Mouse (Mus musculus) neural tube, embryonic 14.5 days (tissue): ENCODE results near the gene Pid1. TPM values are rescaled to one million over a fixed set of nuclear protein-coding genes. Genes with fewer than 3 reads are reported as not detected.

Experiments
- ATAC-seq: fragments of 200-750 bp; cut with Nextera tagmentation; 2 replicates; pipeline ENCODE4 v1.8.0; 2017; ENCODE audit warnings: low read depth, mild to moderate bottlenecking, moderate TSS enrichment, moderate library complexity
- H3K27ac ChIP-seq: fragments of 300-500 bp; sonication (generic); 2 replicates; pipeline ENCODE4 v1.5.1; 2014; ENCODE audit warnings: low read depth, mild to moderate bottlenecking, control low read depth, low read length, moderate library complexity, mixed read lengths
- H3K27me3 ChIP-seq: fragments of 300-500 bp; sonication (generic); 2 replicates; pipeline ENCODE4 v1.6.1; 2014; ENCODE audit warnings: low read length; ENCODE audit not compliant: control insufficient read depth, insufficient read depth
- H3K36me3 ChIP-seq: fragments of 300-500 bp; sonication (generic); 2 replicates; pipeline ENCODE4 v1.6.1; 2014; ENCODE audit warnings: low read length, mixed read lengths; ENCODE audit not compliant: control insufficient read depth, insufficient read depth
- H3K4me1 ChIP-seq: fragments of 300-500 bp; sonication (generic); 2 replicates; pipeline ENCODE4 v1.6.1; 2014; ENCODE audit warnings: low read length; ENCODE audit not compliant: control insufficient read depth, insufficient read depth
- H3K4me2 ChIP-seq: fragments of 300-500 bp; sonication (generic); 2 replicates; pipeline ENCODE4 v1.6.1; 2014; ENCODE audit warnings: mild to moderate bottlenecking, low read depth, low read length, control low read depth
- H3K4me3 ChIP-seq: fragments of 300-500 bp; sonication (generic); 2 replicates; pipeline ENCODE4 v1.5.1; 2014; ENCODE audit warnings: low read depth, low read length, control low read depth, mixed read lengths
- H3K9ac ChIP-seq: fragments of 300-500 bp; sonication (generic); replicated peaks from 2 replicates; pipeline ENCODE4 v1.6.1; 2014; ENCODE audit warnings: low read depth, mild to moderate bottlenecking, control low read depth, low read length, mixed read lengths
- H3K9me3 ChIP-seq: fragments of 300-500 bp; sonication (generic); 2 replicates; pipeline ENCODE4 v1.6.1; 2016; ENCODE audit warnings: low read length; ENCODE audit not compliant: control insufficient read depth
- WGBS: fragments of 180-500 bp; shearing (Covaris S2); extraction: QIAGEN DNeasy Blood & Tissue Kit; methylation state at CpG from one replicate; pipeline ENCODE4 v1.1.7; 2014; 5-methylcytosine and 5-hydroxymethylcytosine counted together
- polyA plus RNA-seq: library from polyadenylated mRNA; unstranded; fragments of >200 nt; fragmentation: Nextera tagmentation; extraction: Ambion mirVana; gene quantifications from 2 replicates; pipeline ENCODE4 v1.2.1, GENCODE M21; 2014

Gene Pid1
- polyA plus RNA-seq, 1 experiment from 2014 or later: 114 TPM

DNA sequence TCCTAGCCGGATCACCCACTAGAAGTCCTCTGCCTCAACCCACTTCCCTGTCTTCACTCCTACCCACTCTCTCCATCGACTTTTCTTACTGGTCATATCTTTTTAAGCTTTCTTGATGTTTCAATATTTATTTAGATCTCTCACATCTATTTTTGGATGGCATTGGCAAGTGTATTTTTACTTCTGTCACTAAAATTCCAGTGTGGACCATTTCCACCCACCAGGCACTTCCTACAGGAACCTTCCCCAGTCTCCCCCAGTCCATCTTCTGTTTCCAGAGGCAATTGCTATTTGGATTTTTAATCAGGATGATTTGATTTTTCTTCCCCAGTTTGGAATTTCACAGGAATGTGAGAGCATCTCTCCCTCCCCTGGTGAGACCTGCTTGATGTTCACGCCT lies 2.6 kb upstream of the Pid1 start:
- Histone ChIP-seq H3K27ac (no peak overlapping the region), H3K9me3 (no peaks in the 10 kb centered on the region), H3K4me2 (no peak overlapping the region), H3K27me3 (no peaks in the 10 kb centered on the region), H3K4me3 (no peak overlapping the region), H3K9ac (no peak overlapping the region), H3K4me1 (no peaks in the 10 kb centered on the region), H3K36me3 (no peaks in the 10 kb centered on the region)
- WGBS: 73% methylated on average over 3 of the region's 3 CpGs
- ATAC-seq: no peak

DNA sequence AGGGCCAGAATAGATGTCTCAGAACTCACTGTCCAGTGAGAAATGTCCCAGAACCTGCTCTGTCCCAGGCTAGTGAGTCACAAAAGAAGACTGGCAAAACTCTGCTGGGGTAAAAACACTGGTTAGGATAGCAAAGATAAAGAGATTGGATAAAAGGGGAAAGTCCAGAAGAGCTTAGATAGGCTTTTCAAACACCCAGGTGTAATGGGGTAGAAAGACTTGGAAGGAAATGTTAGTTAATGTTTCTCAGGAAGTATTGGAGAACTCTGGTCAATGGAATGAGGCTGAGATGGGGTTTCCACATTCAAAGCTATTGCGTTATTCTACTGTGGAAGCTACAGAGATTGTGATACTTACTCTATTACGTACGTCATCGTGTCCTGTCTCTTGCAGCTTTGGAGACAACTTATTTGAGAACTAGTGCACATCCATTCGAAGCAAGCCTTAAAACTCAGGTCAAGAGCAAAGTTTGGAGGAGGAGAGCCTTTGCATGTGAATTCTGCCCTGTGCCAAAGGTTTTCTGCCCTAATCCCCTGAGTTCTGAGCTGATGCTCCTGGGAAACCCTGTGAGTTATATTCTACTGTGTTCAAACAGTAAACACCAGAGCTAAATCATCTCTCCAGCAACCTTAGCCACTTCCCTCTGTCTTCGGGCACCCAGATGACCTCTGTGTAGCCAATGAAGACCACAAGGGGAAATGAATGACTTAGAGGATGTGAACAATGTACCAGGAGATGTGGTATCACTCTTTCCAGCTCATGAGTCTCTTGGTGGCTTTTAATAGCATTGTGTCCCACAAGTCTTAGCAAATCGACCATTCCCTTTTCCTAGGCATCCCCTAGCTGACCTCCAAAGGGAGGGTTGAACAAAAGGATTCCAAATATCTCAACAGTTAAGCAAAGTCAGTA lies 1.0 kb downstream of the Pid1 start:
- Histone ChIP-seq H3K4me1 (no peaks in the 10 kb centered on the region), H3K27ac (no peak overlapping the region), H3K4me3 (no peak overlapping the region), H3K9me3 (no peaks in the 10 kb centered on the region), H3K27me3 (no peaks in the 10 kb centered on the region), H3K36me3 (no peaks in the 10 kb centered on the region), H3K9ac (no peak overlapping the region), H3K4me2 (no peak overlapping the region)
- 87% methylated on average over 7 of the region's 7 CpGs for WGBS
- ATAC-seq: no peak

DNA sequence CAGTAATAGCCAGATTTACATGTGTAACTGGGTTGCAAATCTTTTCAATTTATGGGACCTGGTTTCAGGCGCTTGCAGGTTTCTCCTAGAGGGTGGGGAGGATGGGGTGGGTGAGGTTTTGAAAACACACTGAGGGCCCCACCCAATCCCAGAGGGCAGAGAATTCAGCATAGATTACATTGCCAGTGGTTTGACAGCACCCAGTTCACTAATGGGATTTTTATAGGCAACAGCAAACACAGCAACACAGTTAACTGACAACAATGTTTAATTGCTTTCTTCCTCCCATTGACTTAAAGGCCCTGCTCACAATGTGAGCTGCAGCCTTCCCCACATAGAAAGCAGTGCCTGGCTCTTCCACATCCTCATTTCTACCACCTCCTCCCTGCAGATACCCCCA lies 1.8 kb downstream of the Pid1 start:
- no peaks in the 10 kb centered on the region for H3K4me1 ChIP-seq
- H3K36me3 ChIP-seq: no peaks in the 10 kb centered on the region
- ATAC-seq: peak; percentile 48; the same call in 1 of the 2 replicates
- H3K27me3 ChIP-seq: no peaks in the 10 kb centered on the region
- H3K4me2 ChIP-seq: no peak overlapping the region
- no peak overlapping the region for H3K9ac ChIP-seq
- H3K9me3 ChIP-seq: no peaks in the 10 kb centered on the region
- 57% methylated on average over 1 of the region's 1 CpGs for WGBS
- H3K27ac ChIP-seq: no peak overlapping the region
- H3K4me3 ChIP-seq: no peak overlapping the region

DNA sequence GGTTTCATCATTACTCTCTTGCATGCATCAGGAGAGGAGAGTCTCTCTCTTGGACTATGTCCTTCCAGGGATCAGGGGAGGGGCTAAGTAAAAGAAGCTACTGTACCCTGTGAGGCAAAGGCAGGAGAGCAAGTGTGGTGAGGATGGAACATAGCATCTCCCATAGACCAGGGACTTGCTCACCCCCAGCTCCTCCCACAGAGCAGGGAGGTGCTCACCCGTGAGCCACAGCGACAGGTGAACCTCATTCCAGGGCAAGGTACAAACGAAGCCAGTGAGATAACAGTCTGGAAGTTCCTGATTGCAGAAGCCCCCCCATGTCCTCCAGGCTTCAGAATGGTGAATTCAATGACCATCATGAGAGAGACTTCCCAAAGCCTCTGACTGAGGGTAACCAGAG lies 2.6 kb downstream of the Pid1 start:
- H3K4me1 ChIP-seq: no peaks in the 10 kb centered on the region
- H3K27ac ChIP-seq: no peak overlapping the region
- no peaks in the 10 kb centered on the region for H3K9me3 ChIP-seq
- 85% methylated on average over 3 of the region's 3 CpGs for WGBS
- H3K27me3 ChIP-seq: no peaks in the 10 kb centered on the region
- H3K36me3 ChIP-seq: no peaks in the 10 kb centered on the region
- no peak overlapping the region for H3K4me3 ChIP-seq
- H3K9ac ChIP-seq: no peak overlapping the region
- H3K4me2 ChIP-seq: no peak overlapping the region
- ATAC-seq: no peak

DNA sequence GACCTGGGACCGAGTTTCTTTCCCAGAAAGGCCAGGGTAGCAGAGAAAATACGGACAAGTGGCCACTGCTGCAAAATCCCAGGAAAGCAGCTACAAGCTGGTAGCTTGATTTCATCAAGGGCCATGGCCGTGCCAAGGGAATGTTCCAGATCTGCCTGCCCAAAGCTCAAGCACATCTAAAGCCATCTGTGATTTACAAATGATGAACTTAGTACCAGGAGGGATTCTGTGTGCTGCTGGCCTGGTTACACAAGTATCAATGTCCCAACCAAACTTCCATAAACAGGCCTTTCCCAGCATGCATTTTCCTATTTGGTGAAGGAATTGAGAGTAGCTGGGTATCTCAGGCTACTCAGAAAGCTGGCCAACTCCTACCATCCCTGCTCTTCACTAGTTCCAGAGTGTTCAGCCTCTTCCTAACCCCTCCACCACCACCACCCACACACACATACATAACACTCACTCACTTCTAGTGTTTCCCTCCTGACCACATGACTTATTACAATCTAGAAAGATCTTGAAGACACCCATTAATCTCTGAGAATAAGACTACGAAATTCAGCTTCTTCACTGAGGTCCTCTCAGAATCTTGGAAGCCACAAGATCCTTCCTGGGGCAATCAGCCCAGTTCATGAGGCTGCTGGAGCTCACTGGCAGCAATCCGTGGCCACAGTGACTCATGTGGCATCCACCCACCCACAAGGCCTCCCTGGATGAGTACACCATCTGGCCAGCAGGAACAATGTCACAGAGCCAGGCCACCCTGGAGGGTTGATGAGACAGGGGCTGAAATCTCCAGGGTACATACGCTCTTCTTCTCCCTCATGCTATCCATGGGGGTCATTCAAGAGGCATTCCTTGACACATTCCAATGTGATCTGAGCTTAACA lies 4.1 kb downstream of the Pid1 start:
- no peaks in the 10 kb centered on the region for H3K27me3 ChIP-seq
- H3K4me3 ChIP-seq: no peak overlapping the region
- 90% methylated on average over 6 of the region's 6 CpGs for WGBS
- H3K27ac ChIP-seq: no peak overlapping the region
- no peak for ATAC-seq
- no peaks in the 10 kb centered on the region for H3K9me3 ChIP-seq
- H3K9ac ChIP-seq: no peak overlapping the region
- no peaks in the 10 kb centered on the region for H3K36me3 ChIP-seq
- no peaks in the 10 kb centered on the region for H3K4me1 ChIP-seq
- no peak overlapping the region for H3K4me2 ChIP-seq

DNA sequence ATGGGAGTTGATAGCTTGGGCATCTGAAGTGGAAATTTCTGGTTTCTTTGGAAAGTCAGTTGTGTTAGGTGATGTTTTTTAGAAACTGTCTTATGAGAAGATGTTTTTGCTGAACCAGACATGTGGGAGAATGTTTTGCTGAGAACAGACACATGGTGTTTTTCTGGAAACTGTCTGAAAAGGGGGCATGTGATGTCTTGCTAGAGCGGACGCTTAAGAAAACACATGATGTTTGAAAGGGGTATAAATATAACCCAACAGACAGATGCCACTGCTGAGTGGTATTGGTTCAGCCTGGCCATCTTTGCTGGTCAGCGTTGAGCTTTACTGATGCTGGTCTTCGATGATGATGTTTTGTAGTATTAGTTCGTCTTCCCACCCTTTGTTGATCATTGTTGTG lies 6.8 kb downstream of the Pid1 start:
- no peaks in the 10 kb centered on the region for H3K36me3 ChIP-seq
- no peaks in the 10 kb centered on the region for H3K9me3 ChIP-seq
- H3K4me3 ChIP-seq: no peak overlapping the region
- H3K9ac ChIP-seq: no peak overlapping the region
- H3K27me3 ChIP-seq: no peaks in the 10 kb centered on the region
- no peaks in the 10 kb centered on the region for H3K4me1 ChIP-seq
- H3K27ac ChIP-seq: no peak overlapping the region
- no peak for ATAC-seq
- no peak overlapping the region for H3K4me2 ChIP-seq
- 92% methylated on average over 5 of the region's 5 CpGs for WGBS

DNA sequence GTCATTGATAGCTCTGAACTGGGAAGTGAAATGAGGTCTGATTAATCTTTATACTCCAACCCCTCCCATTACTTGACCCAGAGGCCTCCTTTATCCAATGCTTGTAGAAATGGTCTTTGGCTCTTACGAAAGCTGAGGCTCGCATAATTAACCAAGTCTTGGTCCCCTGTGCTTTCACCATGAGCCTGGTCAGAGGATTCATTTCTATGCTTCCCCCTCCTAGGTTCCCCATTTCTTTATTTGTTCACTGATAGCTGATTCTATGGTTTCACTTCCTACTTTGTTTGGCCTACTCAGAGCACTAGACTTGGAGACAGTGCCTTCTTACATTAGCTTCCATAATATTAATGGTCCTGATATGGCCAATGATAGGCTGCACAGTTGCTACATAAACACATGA lies 13.7 kb downstream of the Pid1 start:
- Histone ChIP-seq H3K27ac (no peak overlapping the region), H3K9me3 (no peaks in the 10 kb centered on the region), H3K27me3 (no peaks in the 10 kb centered on the region), H3K9ac (no peak overlapping the region), H3K4me1 (no peaks in the 10 kb centered on the region), H3K4me3 (no peak overlapping the region), H3K36me3 (no peaks in the 10 kb centered on the region), H3K4me2 (no peak overlapping the region)
- ATAC-seq: no peak
- WGBS: 92% methylated on average over 2 of the region's 2 CpGs

DNA sequence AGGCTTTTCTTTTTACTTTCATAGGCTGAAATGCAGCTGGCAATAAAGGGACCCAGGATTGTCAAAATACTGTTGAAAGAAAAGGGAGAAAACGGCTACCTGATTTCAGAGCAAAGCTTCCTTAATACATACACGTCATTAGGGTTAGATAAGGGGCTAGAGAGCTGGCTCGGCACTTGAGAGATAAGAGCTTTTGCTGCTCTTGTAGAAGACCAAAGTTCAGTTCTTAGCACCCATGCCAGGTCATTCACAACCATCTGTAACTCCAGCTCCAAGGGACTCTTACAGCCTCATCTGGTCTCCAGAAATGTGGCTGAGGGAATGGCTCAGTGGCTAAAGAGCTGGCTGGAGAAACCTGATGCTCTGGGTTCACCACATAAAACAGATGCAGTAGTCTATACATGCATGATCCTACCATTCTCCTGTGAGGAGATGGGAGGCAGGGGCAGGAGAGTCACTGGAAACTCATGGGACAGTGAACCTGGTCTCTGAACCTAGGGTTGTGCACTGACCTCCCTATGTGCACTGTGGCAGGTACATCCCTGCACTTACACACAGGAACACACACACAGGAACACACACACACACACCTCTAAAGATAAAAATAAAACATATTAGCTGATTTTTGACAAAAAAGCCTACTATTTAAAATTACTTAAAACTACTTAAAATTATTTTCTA lies 16.0 kb downstream of the Pid1 start:
- Histone ChIP-seq H3K4me1 (no peaks in the 10 kb centered on the region), H3K9ac (no peak overlapping the region), H3K36me3 (no peaks in the 10 kb centered on the region), H3K4me3 (no peak overlapping the region), H3K4me2 (no peak overlapping the region), H3K27me3 (no peaks in the 10 kb centered on the region), H3K27ac (no peak overlapping the region), H3K9me3 (no peaks in the 10 kb centered on the region)
- WGBS: 86% methylated on average over 3 of the region's 3 CpGs
- ATAC-seq: no peak
